Mouse (Mus musculus): ENCODE measurements around the gene Trim39.
"Not testable (repeated sequence)": the region's sequence is repeated elsewhere in the genome, so short reads cannot be mapped to it uniquely, and the experiment has no call there.

Trim39 gene

DNA sequence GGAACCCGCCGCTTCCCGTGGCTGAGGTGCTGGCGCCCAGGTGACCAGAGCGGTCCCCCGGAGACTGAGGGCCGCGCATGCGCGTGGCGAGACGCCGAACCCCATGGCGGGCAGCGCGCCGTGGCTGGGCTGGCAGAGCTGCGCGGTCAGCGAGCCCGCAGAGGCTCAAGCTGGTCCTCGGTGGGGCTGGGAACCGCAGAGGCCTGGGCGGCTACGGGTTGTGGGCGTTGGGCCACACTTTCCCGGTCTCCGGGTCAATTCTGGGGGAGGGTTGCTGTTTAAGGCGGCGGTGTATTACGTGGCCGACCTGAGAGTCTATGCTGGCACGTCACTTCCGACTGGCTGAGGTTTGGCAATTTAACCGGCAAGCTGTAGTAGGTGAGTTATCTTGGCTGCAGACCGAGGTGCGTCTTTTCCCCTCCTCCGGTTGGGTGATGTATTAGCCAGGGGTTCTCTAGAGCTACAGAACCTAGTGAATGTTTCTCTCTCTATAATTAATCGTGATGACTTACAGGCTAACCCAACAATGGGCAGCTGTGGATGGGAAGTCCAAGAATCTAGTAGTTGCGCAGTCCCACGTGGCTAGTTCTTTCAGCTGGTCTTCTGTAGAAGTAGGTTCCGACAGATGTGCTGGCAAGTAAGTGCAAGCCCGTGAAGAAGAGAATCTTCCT, at the start of gene Trim39:
Gene Trim39 (minus strand): TSS at position 662 of the 671 bp plus-strand sequence.
- DNase-seq (ENCODE audit: low read depth, low spot score): peak; percentile 89

DNA sequence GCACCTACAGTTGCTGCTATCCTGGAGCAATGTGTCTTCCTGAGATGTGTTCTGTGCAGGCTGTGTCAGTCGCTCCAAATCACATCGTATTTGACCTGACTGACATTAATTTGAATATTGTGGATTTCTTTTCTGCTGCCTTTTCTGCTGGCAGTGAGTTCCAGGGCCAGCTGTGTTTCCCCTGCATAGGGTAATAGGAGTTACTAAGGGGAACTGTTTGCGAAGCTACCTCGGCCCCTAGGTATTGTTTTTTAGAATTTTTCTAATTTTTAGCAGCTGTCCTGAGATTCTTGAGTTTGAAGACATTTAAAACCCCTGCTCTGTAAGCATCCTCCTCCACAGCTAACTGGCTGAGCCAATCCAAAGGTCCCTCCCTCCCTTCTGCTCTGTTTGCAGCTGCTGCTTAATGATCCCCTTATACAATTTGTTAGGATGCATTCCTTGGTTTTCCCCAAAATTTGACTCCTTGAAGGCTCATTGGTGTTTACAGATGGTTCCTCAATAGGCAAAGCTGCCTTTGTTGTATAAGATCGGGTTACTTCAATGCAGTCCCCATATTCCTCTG, 43.7 kb upstream of the Trim39 start:
- Histone ChIP-seq H3K27me3 (ENCODE audit: control insufficient read depth, insufficient read depth, low read length, poor library complexity, severe bottlenecking) (no peaks in the 10 kb centered on the region), H3K36me3 (ENCODE audit: control insufficient read depth, insufficient read depth, low read length, poor library complexity, severe bottlenecking) (no peaks in the 10 kb centered on the region)
- no peak for DNase-seq (ENCODE audit: low read depth, low spot score)

More for the DNA sequence above, at the start of gene Trim39:
- Histone ChIP-seq H3K27me3 (ENCODE audit: control insufficient read depth, insufficient read depth, low read length, poor library complexity, severe bottlenecking) (no peaks in the 10 kb centered on the region), H3K36me3 (ENCODE audit: control insufficient read depth, insufficient read depth, low read length, poor library complexity, severe bottlenecking) (peaks cover 2% of the 10 kb centered on the region)

DNA sequence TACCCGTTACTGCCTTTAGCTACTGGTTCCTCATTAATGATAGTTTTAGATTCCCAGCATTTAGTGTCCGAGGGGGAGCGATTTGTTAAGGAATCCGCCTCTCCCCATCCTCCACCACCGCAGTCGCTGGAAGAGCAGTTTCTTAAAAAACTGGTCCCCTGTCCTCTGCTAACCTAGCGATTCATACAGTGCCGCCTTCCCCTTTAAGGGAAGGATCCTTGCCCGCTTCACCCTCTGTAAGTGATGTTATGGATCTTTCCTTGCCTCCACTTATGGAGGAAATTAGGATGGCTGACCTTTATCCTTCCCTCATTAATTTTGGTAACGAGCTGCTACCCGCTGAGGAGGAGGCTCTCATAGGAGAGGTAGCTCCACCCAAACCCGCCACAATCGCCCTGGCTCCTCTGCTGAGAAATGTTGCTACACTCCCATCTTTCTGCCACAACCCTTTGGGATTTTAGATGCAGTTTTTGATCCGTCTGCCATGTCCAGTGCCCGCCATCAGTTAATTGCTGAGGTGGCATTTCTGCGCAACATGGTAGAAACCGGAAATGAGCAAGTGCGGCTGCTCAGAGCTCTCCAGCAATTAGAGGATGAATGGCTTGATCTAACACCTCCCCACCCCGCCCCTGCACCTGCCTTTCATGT, 43.1 kb upstream of the Trim39 start:
- H3K27me3 ChIP-seq (ENCODE audit: control insufficient read depth, insufficient read depth, low read length, poor library complexity, severe bottlenecking): no peaks in the 10 kb centered on the region
- DNase-seq (ENCODE audit: low read depth, low spot score): peak; percentile 66

DNA sequence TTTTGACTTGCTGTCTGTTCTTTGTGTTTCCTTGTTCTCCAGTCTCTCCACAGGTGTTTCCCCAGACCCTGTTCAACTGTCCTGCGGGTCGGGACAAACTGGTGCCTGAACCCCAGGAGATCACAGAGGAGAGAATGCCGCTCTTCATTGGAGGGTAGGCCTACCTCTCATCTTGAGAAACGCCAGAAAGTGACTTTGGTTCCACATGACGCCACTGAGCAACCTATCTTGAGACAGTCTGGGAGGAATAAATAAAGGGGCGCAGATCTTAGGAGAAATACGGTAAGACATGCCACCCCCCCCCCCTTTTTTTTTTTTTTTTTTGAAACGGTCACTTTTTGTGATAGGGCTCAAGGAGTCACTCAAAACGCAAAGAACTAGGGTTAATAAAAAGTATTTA, 42.5 kb upstream of the Trim39 start:
- no peaks in the 10 kb centered on the region for H3K27me3 ChIP-seq (ENCODE audit: control insufficient read depth, insufficient read depth, low read length, poor library complexity, severe bottlenecking)
- no peaks in the 10 kb centered on the region for H3K36me3 ChIP-seq (ENCODE audit: control insufficient read depth, insufficient read depth, low read length, poor library complexity, severe bottlenecking)
- peak; percentile 47 for DNase-seq (ENCODE audit: low read depth, low spot score)

More for the DNA sequence above, 43.1 kb upstream of the Trim39 start:
- no peaks in the 10 kb centered on the region for H3K36me3 ChIP-seq (ENCODE audit: control insufficient read depth, insufficient read depth, low read length, poor library complexity, severe bottlenecking)

DNA sequence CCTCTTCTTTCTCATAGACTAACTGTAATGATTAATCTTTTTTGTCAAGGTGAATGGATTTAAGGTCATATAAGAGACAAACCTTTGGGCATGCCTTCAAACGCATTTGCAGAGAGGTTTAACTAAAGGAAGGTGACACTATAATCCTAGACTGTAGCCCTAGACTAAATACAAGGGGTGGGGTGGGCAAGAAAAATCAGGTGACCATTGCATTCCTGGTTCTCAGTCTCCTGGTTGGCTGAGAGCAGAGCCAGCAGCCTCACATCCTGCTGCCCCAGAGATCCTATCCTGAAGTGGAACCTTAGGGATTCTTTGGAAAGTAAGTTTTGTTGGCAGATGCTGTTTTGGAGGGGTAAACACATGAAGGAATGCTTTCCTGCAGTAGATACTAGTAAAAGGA, 37.2 kb upstream of the Trim39 start:
- no peak for DNase-seq (ENCODE audit: low read depth, low spot score)
- H3K36me3 ChIP-seq (ENCODE audit: control insufficient read depth, insufficient read depth, low read length, poor library complexity, severe bottlenecking): no peaks in the 10 kb centered on the region
- H3K27me3 ChIP-seq (ENCODE audit: control insufficient read depth, insufficient read depth, low read length, poor library complexity, severe bottlenecking): no peaks in the 10 kb centered on the region; the same call in 1 of the 2 replicates

DNA sequence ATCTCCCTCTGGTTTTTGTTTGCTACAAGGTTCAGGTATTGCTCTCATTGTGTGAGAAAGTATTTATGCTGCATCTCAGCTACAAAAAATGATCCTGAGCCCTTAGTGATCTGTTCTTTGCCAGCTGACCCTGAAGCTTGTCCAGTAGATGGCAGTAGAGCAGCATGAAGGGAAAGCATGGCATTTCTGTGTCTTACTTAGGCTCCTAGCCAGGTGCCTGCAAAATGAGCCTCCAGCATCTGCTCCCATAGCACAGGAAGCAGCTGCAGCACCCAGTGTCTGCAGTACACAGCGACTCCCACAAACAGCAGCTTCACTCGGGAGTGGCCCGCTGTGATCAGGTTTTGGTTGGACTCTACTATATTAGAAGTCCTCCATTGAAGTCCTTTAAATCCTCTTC, 36.8 kb upstream of the Trim39 start:
- not testable (repeated sequence) for H3K36me3 ChIP-seq (ENCODE audit: control insufficient read depth, insufficient read depth, low read length, poor library complexity, severe bottlenecking); H3K27me3 ChIP-seq (ENCODE audit: control insufficient read depth, insufficient read depth, low read length, poor library complexity, severe bottlenecking)
- peak; percentile 82 for DNase-seq (ENCODE audit: low read depth, low spot score)

DNA sequence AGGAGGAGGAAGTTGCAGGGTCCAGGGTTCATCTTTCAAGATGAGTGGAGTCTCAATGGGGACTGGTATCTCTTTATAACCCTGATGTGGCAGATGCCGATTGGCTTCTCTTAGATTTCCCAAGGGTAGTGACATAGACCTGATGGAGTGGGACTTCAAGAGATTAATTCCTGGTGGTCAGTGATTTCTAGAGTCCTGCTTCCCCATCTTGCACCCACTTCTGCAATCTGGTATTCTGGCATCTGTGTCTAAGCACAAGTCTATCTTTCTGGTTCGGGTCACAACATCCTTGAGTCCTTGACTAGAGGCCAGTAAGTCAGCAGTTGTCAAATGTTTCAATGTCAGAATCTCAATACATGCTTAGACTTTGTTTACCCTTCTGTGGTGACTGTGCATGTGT, 14.3 kb upstream of the Trim39 start, which contains the start of gene H2-M10.2:
Gene H2-M10.2 (minus strand): TSS at position 101 of the 400 bp plus-strand sequence.
- H3K36me3 ChIP-seq (ENCODE audit: control insufficient read depth, insufficient read depth, low read length, poor library complexity, severe bottlenecking): no peaks in the 10 kb centered on the region
- no peak for DNase-seq (ENCODE audit: low read depth, low spot score)
- no peaks in the 10 kb centered on the region for H3K27me3 ChIP-seq (ENCODE audit: control insufficient read depth, insufficient read depth, low read length, poor library complexity, severe bottlenecking)

DNA sequence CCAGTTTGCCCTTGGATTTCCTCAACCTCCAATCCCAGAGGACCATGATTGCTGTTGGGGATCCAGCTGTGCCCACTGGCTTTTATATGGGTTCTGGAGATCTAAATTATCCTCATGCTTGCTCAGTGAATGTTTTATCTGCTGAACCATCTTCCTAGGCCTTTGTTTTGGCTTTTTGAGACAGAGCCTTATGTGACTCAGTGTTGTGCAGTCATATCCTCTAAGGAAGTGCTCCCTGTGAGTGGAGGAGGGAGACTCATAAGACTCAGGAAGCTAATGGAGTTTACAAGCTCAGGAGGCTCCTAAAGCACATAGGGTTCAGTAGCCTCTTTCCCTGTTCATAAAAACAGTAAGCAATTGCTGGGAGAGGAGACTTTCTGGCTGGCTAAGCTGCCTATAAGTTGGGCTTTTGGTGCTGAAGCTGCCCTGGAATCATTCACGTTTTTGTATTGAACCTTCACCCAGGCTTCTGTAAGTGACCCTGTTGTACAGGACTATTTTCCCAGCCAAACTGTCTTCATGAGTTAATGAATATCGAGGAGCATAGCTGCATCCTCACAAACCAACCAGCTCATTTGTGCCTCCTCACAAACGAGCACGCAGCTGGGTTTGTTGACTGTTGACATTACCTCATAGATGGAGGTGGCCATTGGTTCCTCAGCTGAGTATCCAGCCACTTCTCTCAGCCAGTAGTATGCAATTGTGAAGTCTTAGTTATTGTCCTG, 9.6 kb upstream of the Trim39 start:
- H3K27me3 ChIP-seq (ENCODE audit: control insufficient read depth, insufficient read depth, low read length, poor library complexity, severe bottlenecking): no peaks in the 10 kb centered on the region
- DNase-seq (ENCODE audit: low read depth, low spot score): no peak
- no peaks in the 10 kb centered on the region; the same call in 1 of the 2 replicates for H3K36me3 ChIP-seq (ENCODE audit: control insufficient read depth, insufficient read depth, low read length, poor library complexity, severe bottlenecking)

DNA sequence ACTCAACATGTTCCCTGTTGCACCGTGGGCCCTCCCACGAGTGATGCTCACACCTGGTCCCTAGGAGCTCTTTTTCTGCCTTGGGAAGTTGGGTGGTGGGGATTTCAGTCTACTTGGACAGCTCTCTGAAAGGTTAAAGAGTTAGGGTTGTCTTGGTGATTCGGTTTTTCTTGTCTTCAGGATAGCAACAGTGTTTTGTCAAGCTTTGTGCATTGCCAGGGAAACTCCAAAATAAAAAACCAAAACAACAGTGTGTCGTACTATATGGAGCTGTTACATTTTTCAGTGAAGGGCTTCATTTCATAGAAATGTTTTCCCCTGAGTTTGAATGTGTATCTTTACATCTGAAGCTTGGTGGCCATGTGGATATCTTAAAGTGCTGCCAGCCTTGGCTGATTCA, 2.7 kb upstream of the Trim39 start:
- no peaks in the 10 kb centered on the region for H3K27me3 ChIP-seq (ENCODE audit: control insufficient read depth, insufficient read depth, low read length, poor library complexity, severe bottlenecking)
- H3K36me3 ChIP-seq (ENCODE audit: control insufficient read depth, insufficient read depth, low read length, poor library complexity, severe bottlenecking): no peaks in the 10 kb centered on the region; the same call in none of the 2 replicates
- no peak for DNase-seq (ENCODE audit: low read depth, low spot score)

DNA sequence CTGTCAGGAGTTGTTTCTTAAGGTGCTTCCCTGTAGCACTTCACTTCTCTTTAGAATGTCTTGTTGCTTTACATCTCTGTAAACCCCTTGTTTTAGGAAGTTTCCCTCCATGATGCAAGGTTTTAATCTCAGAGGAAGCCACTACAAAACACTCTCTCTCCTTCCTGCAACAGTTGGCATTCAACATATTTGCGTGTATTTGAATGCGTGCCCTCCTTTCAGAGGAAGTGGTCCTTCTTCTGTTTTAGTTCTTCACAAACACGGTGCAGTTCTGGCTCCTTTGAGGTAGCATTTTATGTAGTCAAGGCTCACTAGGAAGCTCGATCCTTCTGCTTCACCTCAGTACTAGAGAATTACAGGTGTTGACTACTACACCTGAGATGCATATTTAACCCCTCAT, 1.7 kb upstream of the Trim39 start:
- no peak for DNase-seq (ENCODE audit: low read depth, low spot score)
- no peaks in the 10 kb centered on the region for H3K27me3 ChIP-seq (ENCODE audit: control insufficient read depth, insufficient read depth, low read length, poor library complexity, severe bottlenecking)
- H3K36me3 ChIP-seq (ENCODE audit: control insufficient read depth, insufficient read depth, low read length, poor library complexity, severe bottlenecking): no peaks in the 10 kb centered on the region; the same call in none of the 2 replicates

DNA sequence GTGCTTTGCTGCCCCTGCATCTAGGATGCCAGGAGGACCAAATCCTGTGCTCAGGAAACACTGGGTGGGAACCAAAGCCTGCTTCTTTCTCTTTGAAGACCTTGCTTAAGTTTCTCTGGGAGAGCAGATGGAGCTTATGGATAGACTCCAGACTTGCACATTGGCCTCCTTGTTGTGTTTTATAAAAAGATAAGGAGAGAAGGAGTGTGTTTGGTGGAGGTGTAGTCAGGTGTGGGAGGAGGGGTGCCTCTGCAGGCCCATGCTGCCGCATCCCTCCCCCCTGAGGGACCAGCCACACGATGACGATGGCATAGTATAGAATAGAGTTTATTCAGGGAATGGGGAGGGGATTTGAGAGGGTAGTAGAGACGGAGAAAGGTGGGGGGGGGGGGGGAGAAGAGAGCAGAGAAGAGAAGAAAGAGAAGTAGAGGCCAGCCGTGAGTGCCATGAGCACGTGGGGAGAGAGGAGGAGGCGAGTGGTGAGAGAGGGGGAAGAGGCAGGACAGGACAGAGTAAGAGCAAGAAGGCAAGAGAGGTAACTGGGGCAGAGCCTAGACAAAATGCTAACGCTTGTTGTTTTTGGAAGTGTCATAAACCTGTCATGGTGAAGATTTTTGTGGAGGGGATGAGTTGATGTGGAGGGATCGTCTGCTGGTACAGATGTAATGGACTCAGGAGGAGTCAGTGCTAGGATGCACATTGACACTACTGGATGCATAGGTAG, 758 bp upstream of the Trim39 start:
- Histone ChIP-seq H3K36me3 (ENCODE audit: control insufficient read depth, insufficient read depth, low read length, poor library complexity, severe bottlenecking) (no peaks in the 10 kb centered on the region; the same call in none of the 2 replicates), H3K27me3 (ENCODE audit: control insufficient read depth, insufficient read depth, low read length, poor library complexity, severe bottlenecking) (no peaks in the 10 kb centered on the region)
- DNase-seq (ENCODE audit: low read depth, low spot score): no peak

DNA sequence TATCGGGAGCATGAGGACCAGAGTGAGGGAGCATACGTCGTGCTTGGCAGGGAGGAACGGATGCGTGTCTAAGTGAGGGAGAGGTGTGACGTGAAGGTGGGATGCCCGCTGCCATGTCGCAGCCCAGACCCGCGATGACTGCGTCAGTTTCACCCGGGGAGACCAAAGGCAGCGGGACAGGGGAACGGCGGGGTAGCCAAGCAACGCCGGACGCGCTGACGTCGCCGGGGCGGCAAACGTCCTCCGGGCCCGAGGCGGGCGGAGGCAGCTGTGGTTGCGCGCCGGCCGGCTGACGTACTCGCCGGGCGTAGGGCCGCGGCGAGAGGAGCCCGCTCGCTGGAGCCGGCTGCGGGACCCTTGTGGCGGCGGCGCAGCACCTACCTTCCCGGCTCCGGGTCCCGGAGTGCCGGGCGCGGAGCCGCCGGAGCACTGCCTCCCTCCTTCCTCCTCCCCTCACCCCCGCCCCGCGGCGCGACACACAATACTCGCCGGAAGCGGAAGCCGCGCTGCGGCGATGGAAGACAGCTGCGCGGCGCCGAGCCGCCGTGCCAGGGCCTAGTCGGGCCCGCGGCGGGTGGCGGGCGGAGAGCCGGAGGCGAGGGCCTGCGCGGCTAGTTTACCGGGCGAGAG, 976 bp downstream of the Trim39 start:
- Histone ChIP-seq H3K36me3 (ENCODE audit: control insufficient read depth, insufficient read depth, low read length, poor library complexity, severe bottlenecking) (peaks cover 2% of the 10 kb centered on the region), H3K27me3 (ENCODE audit: control insufficient read depth, insufficient read depth, low read length, poor library complexity, severe bottlenecking) (no peaks in the 10 kb centered on the region)
- peak; percentile 88 for DNase-seq (ENCODE audit: low read depth, low spot score)

DNA sequence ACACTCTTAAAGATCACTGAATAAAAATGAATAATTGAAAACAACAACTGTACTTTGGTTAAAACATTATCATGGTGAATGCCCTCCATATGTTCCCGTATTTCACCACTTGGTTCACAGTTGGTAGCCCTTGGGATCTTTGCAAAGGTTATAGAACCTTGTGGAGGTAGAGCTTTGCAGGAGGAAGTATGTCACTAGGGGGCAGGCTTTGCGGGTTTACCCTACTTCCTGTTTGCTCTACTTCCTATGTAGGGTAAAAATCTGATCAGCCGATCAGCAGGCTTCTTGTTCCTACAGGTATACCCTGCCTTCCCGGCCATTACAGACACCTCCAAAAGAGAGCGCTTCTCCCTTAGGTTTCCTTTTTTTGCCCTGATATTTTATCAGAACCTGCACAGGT, 6.2 kb downstream of the Trim39 start:
- DNase-seq (ENCODE audit: low read depth, low spot score): peak; percentile 82
- Histone ChIP-seq H3K27me3 (ENCODE audit: control insufficient read depth, insufficient read depth, low read length, poor library complexity, severe bottlenecking) (no peaks in the 10 kb centered on the region), H3K36me3 (ENCODE audit: control insufficient read depth, insufficient read depth, low read length, poor library complexity, severe bottlenecking) (peaks cover 8% of the 10 kb centered on the region)

Data from splenic B cell, adult 2 months (primary cell).